Mouse (Mus musculus) erythroid progenitor cell, adult 5-6 weeks (primary cell): Measurements from ENCODE around the gene Mapk10. TPM values are rescaled to one million over a fixed set of nuclear protein-coding genes. Genes with fewer than 3 reads are reported as not detected.

ENCODE experiments used
- ATAC-seq: replicated peaks from 2 replicates; pipeline ENCODE4 v1.8.0; 2016; ENCODE audit warnings: moderate number of reproducible peaks, mild to moderate bottlenecking, moderate TSS enrichment, inconsistent platforms; ENCODE audit not compliant: poor library complexity, low FRiP score, severe bottlenecking
- total RNA-seq, 2 experiments: library from RNA; stranded (forward) in 1 of 2; stranded (reverse) in 1 of 2; fragments of 150-400 nt in 1 of 2; fragments of 186-747, 209-891 nt in 1 of 2; gene quantifications; 2 replicates each; pipeline versions ENCODE4 v1.2.3 to v1.2.4; 2015 to 2017; ENCODE audit warnings: low replicate concordance in 2 of 2

Gene Mapk10
- total RNA-seq, 2 experiments from 2014 or later: not detected

GRCm38 (mm10) chr5:103167371-103167770 is 43.8 kb downstream of the Mapk10 start:
- ATAC-seq: no peak

GRCm38 (mm10) chr5:103166755-103167154 is 44.4 kb downstream of the Mapk10 start:
- no peak for ATAC-seq

GRCm38 (mm10) chr5:103164022-103164421 is 47.1 kb downstream of the Mapk10 start:
- ATAC-seq: no peak

- no peak for ATAC-seq
Measured at GRCm38 (mm10) chr5:103161574-103161973, 49.6 kb downstream of the Mapk10 start.

GRCm38 (mm10) chr5:103161196-103161540 is 50.0 kb downstream of the Mapk10 start:
- ATAC-seq: no peak

- no peak for ATAC-seq
Measured at GRCm38 (mm10) chr5:103160314-103161195, 50.6 kb downstream of the Mapk10 start.

GRCm38 (mm10) chr5:103140935-103141334 is 70.2 kb downstream of the Mapk10 start:
- no peak for ATAC-seq

- no peak for ATAC-seq
Measured at GRCm38 (mm10) chr5:103134839-103135238, 76.3 kb downstream of the Mapk10 start.

- ATAC-seq: no peak
Measured at GRCm38 (mm10) chr5:103133626-103134025, 77.5 kb downstream of the Mapk10 start.

- ATAC-seq: no peak
Measured at GRCm38 (mm10) chr5:103132814-103133213, 78.3 kb downstream of the Mapk10 start.

- no peak for ATAC-seq
Measured at GRCm38 (mm10) chr5:103119618-103120017, 91.5 kb downstream of the Mapk10 start.

- ATAC-seq: no peak
Measured at GRCm38 (mm10) chr5:103115571-103115970, 95.6 kb downstream of the Mapk10 start.

GRCm38 (mm10) chr5:103112471-103112870 is 98.7 kb downstream of the Mapk10 start:
- no peak for ATAC-seq

GRCm38 (mm10) chr5:103109409-103109808 is 101.7 kb downstream of the Mapk10 start:
- ATAC-seq: no peak

- no peak for ATAC-seq
Measured at GRCm38 (mm10) chr5:103105441-103106414, 105.4 kb downstream of the Mapk10 start.

- no peak for ATAC-seq
Measured at GRCm38 (mm10) chr5:103104082-103104481, 107.1 kb downstream of the Mapk10 start.

- ATAC-seq: no peak
Measured at GRCm38 (mm10) chr5:103102876-103103393, 108.2 kb downstream of the Mapk10 start.

GRCm38 (mm10) chr5:103102176-103102575 is 109.0 kb downstream of the Mapk10 start:
- ATAC-seq: no peak

- no peak for ATAC-seq
Measured at GRCm38 (mm10) chr5:103094166-103094565, 117.0 kb downstream of the Mapk10 start.

- ATAC-seq: no peak
Measured at GRCm38 (mm10) chr5:103085844-103086243, 125.3 kb downstream of the Mapk10 start.
